Mouse (Mus musculus) cerebellum, postnatal 25 days (tissue): Measurements from ENCODE around the gene Ankar.

ENCODE experiments used
- DNase-seq, 2 experiments: peaks; one replicate each; pipeline ENCODE4 v3.0.0; 2021; ENCODE audit warnings: mixed read lengths in 2 of 2

The Ankar gene

GRCm38 (mm10) chr1:72700479-72700878, at the start of gene Ankar:
Gene Ankar (minus strand): TSS chr1:72700579.
- DNase-seq, result no peak

GRCm38 (mm10) chr1:72746382-72746781, 46.0 kb upstream of the Ankar start:
- peak; percentile 82 to 86 for DNase-seq

GRCm38 (mm10) chr1:72744816-72745506, 44.6 kb upstream of the Ankar start:
- DNase-seq, result no peak

- no peak for DNase-seq
These were observed 41.0 kb upstream of the Ankar start for GRCm38 (mm10) chr1:72741406-72741805.

- DNase-seq, result peak; percentile 39 to 43
These were observed 39.3 kb upstream of the Ankar start for GRCm38 (mm10) chr1:72739681-72740063.

GRCm38 (mm10) chr1:72738946-72739680, 38.7 kb upstream of the Ankar start:
- DNase-seq, result peak; percentile 83 to 85

- no peak for DNase-seq
These were observed 36.2 kb upstream of the Ankar start for GRCm38 (mm10) chr1:72736397-72737125.

- DNase-seq, result no peak
These were observed 32.9 kb upstream of the Ankar start for GRCm38 (mm10) chr1:72733191-72733691.

- DNase-seq, result no peak
These were observed 29.7 kb upstream of the Ankar start for GRCm38 (mm10) chr1:72730126-72730525.

- no peak for DNase-seq
These were observed 28.4 kb upstream of the Ankar start for GRCm38 (mm10) chr1:72728781-72729180.

- peak in 1 of 2 experiments; percentile 1 for DNase-seq
These were observed 25.6 kb upstream of the Ankar start for GRCm38 (mm10) chr1:72725941-72726340.

- DNase-seq, result peak; percentile 53 to 73
These were observed 24.0 kb upstream of the Ankar start for GRCm38 (mm10) chr1:72724354-72724753.

- peak; percentile 59 to 64 for DNase-seq
These were observed 22.3 kb upstream of the Ankar start for GRCm38 (mm10) chr1:72722646-72723045.

GRCm38 (mm10) chr1:72720115-72720725, 19.8 kb upstream of the Ankar start:
- no peak for DNase-seq

- DNase-seq, result peak; percentile 73 to 83
These were observed 18.5 kb upstream of the Ankar start for GRCm38 (mm10) chr1:72718846-72719245.

- DNase-seq, result no peak
These were observed 17.2 kb upstream of the Ankar start for GRCm38 (mm10) chr1:72717540-72717939.

GRCm38 (mm10) chr1:72716926-72717325, 16.5 kb upstream of the Ankar start:
- peak; percentile 75 to 90 for DNase-seq

- no peak for DNase-seq
These were observed 16.0 kb upstream of the Ankar start for GRCm38 (mm10) chr1:72716421-72716820.

GRCm38 (mm10) chr1:72715593-72716361, 15.4 kb upstream of the Ankar start:
- DNase-seq, result no peak

GRCm38 (mm10) chr1:72715065-72715464, 14.7 kb upstream of the Ankar start:
- no peak for DNase-seq

GRCm38 (mm10) chr1:72714547-72714946, 14.2 kb upstream of the Ankar start:
- no peak for DNase-seq

- peak in 1 of 2 experiments; percentile 35 for DNase-seq
These were observed 11.3 kb upstream of the Ankar start for GRCm38 (mm10) chr1:72711684-72712083.
